Mouse (Mus musculus): ENCODE measurements around the gene Olfr698.

DNA sequence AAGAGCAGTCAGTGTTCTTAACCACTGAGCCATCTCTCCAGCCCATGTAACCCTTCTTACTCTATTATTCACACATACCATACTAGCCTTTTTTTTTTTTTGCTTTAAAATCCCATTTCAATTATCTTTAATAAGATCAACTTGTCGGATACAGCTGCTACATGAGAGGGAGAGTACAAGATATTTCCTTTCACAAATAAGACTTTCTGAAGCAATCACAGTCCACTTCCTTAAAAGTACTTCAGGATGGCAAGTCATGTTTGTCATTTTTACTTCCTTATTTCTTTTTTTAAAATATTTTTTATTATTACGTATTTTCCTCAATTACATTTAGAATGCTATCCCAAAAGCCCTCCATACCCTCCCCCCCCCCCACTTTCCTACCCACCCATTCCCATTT, 3.6 kb upstream of the Olfr698 start:
- no peak for TF ChIP-seq CTCF (IDR thresholded peaks at IDR 0.05; ENCODE audit: insufficient read depth, low read length)
- TF ChIP-seq POLR2A (IDR thresholded peaks at IDR 0.05; ENCODE audit: borderline replicate concordance, extremely low read depth, low read depth, low read length): no peak

Measured in lung, adult 2 months (tissue).